Mouse (Mus musculus) hindbrain, embryonic 14.5 days (tissue): ENCODE measurements around the gene 4921536K21Rik. TPM values are rescaled to one million over a fixed set of nuclear protein-coding genes. Genes with fewer than 3 reads are reported as not detected.
A peak's percentile ranks its signal among the peaks of the same experiment; 100 is the strongest.

ENCODE experiments used
- ATAC-seq: fragments of 200-750 bp; cut with Nextera tagmentation; 2 replicates; pipeline ENCODE4 v1.8.0; 2017; ENCODE audit warnings: moderate number of reproducible peaks, mild to moderate bottlenecking, moderate TSS enrichment, moderate library complexity; ENCODE audit not compliant: low FRiP score
- DNase-seq: peaks from one replicate; pipeline ENCODE4 v3.0.0-alpha.2; 2015; ENCODE audit warnings: low spot score
- H3K27ac ChIP-seq: fragments of 300-500 bp; sonication (generic); 2 replicates; pipeline ENCODE4 v1.5.1; 2014; ENCODE audit warnings: mild to moderate bottlenecking, moderate library complexity
- H3K27me3 ChIP-seq: fragments of 300-500 bp; sonication (generic); 2 replicates; pipeline ENCODE4 v1.6.1; 2014; ENCODE audit warnings: mild to moderate bottlenecking, low read length, mixed read lengths; ENCODE audit not compliant: control insufficient read depth, insufficient read depth
- H3K36me3 ChIP-seq: fragments of 300-500 bp; sonication (generic); replicated peaks from 2 replicates; pipeline ENCODE4 v1.6.1; 2014; ENCODE audit not compliant: control insufficient read depth, insufficient read depth
- H3K4me1 ChIP-seq: fragments of 300-500 bp; sonication (generic); replicated peaks from 2 replicates; pipeline ENCODE4 v1.6.1; 2014; ENCODE audit warnings: antibody characterized with exemption, low read length, mixed read lengths; ENCODE audit not compliant: control insufficient read depth, insufficient read depth
- H3K4me2 ChIP-seq: fragments of 300-500 bp; sonication (generic); replicated peaks from 2 replicates; pipeline ENCODE4 v1.6.1; 2014; ENCODE audit warnings: mild to moderate bottlenecking, moderate library complexity
- H3K4me3 ChIP-seq: fragments of 300-500 bp; sonication (generic); replicated peaks from 2 replicates; pipeline ENCODE4 v1.5.1; 2014; ENCODE audit warnings: mild to moderate bottlenecking, low read length
- H3K9ac ChIP-seq: fragments of 300-500 bp; sonication (generic); 2 replicates; pipeline ENCODE4 v1.6.1; 2014
- H3K9me3 ChIP-seq: fragments of 300-500 bp; sonication (generic); 2 replicates; pipeline ENCODE4 v1.6.1; 2016; ENCODE audit warnings: low read length; ENCODE audit not compliant: control insufficient read depth
- WGBS: fragments of 180-500 bp; shearing (Covaris S2); extraction: QIAGEN DNeasy Blood & Tissue Kit; methylation state at CpG from one replicate; pipeline ENCODE4 v1.1.7; 2014; 5-methylcytosine and 5-hydroxymethylcytosine counted together
- polyA plus RNA-seq: library from polyadenylated mRNA; unstranded; fragments of >200 nt; fragmentation: Nextera tagmentation; extraction: Ambion mirVana; gene quantifications from 2 replicates; pipeline ENCODE4 v1.2.1, GENCODE M21; 2014

Gene 4921536K21Rik
- polyA plus RNA-seq, 1 experiment from 2014 or later: 0.28 TPM

- DNase-seq: no peak
- H3K27me3 ChIP-seq: no peaks in the 10 kb centered on the region
- 83% methylated on average over 4 of the region's 4 CpGs for WGBS
Observed at GRCm38 (mm10) chr11:3930019-3930418, 35.1 kb upstream of the 4921536K21Rik start.

GRCm38 (mm10) chr11:3925916-3926315 is 31.0 kb upstream of the 4921536K21Rik start:
- no peak overlapping the region for H3K9ac ChIP-seq
- peaks cover 3% of the 10 kb centered on the region; the same call in 1 of the 2 replicates for H3K4me1 ChIP-seq
- ATAC-seq: no peak
- H3K27ac ChIP-seq: no peak overlapping the region
- H3K36me3 ChIP-seq: peaks cover 27% of the 10 kb centered on the region
- H3K9me3 ChIP-seq: no peaks in the 10 kb centered on the region
- no peak overlapping the region for H3K4me2 ChIP-seq
- no peak for DNase-seq
- H3K27me3 ChIP-seq: no peaks in the 10 kb centered on the region
- H3K4me3 ChIP-seq: no peak overlapping the region
- 92% methylated on average over 10 of the region's 10 CpGs for WGBS

More at GRCm38 (mm10) chr11:3930019-3930418, 35.1 kb upstream of the 4921536K21Rik start:
- Histone ChIP-seq H3K4me2 (no peak overlapping the region), H3K9me3 (no peaks in the 10 kb centered on the region), H3K4me3 (no peak overlapping the region), H3K4me1 (peaks cover 10% of the 10 kb centered on the region; the same call in 1 of the 2 replicates), H3K27ac (no peak overlapping the region), H3K9ac (no peak overlapping the region), H3K36me3 (peaks cover 11% of the 10 kb centered on the region; the same call in 1 of the 2 replicates)
- ATAC-seq: no peak

DNA sequence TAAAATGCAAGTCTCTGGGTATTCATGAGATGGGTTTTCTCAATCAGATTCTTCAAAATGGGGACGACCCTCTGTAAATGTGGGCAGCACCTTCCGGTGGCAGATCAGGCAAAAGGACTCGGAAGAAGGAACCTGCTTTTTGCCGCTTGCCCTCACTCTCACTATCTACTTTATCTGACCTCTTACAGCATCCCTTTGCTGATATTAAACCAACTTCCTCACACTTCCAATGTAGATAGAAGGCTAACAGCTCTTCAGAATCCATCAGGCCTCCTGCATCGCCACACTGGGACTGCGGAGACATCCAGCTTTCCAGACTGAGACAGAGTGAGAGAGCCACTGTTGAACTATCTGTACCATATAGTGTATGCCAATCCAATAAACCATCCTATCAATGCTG is 27.8 kb upstream of the 4921536K21Rik start:
- no peak for ATAC-seq
- peaks cover 27% of the 10 kb centered on the region for H3K36me3 ChIP-seq
- H3K4me2 ChIP-seq: no peak overlapping the region

GRCm38 (mm10) chr11:3922115-3922514 is 27.2 kb upstream of the 4921536K21Rik start:
- WGBS: 95% methylated on average over 9 of the region's 9 CpGs
- Histone ChIP-seq H3K9me3 (no peaks in the 10 kb centered on the region), H3K4me1 (no peaks in the 10 kb centered on the region), H3K36me3 (peaks cover 26% of the 10 kb centered on the region), H3K27me3 (no peaks in the 10 kb centered on the region), H3K4me3 (no peak overlapping the region), H3K4me2 (no peak overlapping the region), H3K27ac (no peak overlapping the region), H3K9ac (no peak overlapping the region)
- no peak for DNase-seq
- ATAC-seq: no peak

More for the DNA sequence above, 27.8 kb upstream of the 4921536K21Rik start:
- no peak overlapping the region for H3K9ac ChIP-seq
- H3K27me3 ChIP-seq: no peaks in the 10 kb centered on the region
- no peak overlapping the region for H3K27ac ChIP-seq
- H3K4me1 ChIP-seq: no peaks in the 10 kb centered on the region
- H3K9me3 ChIP-seq: no peaks in the 10 kb centered on the region
- DNase-seq: no peak
- 92% methylated on average over 6 of the region's 6 CpGs for WGBS
- H3K4me3 ChIP-seq: no peak overlapping the region

DNA sequence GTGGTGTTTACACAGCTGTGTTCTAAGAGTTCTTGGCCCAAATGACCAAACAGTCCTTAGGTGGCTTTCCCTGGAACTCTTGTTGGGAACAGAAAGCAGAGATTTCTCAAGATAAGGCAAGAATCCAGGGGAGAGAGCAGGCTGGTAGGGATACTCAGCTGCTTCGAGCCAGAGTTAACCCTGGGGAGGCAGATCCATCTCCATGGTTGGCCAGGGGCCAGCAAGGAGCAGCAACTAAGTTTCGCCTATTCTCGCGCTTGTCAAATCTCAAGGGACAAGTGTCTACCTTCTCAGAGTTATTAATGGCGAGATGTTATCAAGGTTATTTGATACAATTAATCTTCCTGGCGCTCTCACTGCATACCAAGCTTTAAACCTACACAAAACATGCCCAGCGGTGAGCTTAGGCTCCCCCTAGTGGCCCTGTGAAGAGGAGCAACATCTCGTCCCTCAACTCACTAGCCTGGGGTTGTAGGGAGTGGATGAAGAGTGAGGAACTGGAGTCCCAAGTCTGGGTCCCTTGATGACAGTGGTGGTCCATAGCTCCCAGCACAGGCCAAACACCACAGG is 26.5 kb upstream of the 4921536K21Rik start:
- ATAC-seq: no peak
- H3K4me3 ChIP-seq: no peak overlapping the region
- whole genome bisulfite sequencing: 25% methylated on average over 8 of the region's 8 CpGs
- peak; percentile 71 for DNase-seq
- peaks cover 22% of the 10 kb centered on the region for H3K36me3 ChIP-seq
- H3K27me3 ChIP-seq: no peaks in the 10 kb centered on the region
- no peaks in the 10 kb centered on the region for H3K9me3 ChIP-seq
- H3K4me2 ChIP-seq: no peak overlapping the region
- H3K27ac ChIP-seq: no peak overlapping the region
- no peak overlapping the region for H3K9ac ChIP-seq
- no peaks in the 10 kb centered on the region for H3K4me1 ChIP-seq

DNA sequence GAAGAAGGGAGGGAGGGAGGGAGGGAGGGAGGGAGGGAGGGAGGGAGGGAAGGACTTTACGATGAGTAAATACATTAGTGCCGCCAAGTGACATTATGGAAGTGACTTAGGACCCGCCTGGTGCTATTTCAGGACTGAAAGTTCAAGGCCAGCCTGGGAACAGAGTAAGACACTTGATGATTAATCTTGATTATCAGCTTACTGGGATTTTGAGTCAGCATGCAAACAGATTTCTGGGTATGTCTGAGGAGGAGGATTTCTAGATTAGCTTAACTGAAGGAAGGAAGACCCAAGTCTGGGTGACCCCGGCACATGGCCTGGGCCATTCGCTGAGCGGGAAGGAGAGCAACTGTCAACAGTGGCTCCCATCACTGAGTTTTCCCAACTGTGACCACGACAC is 25.6 kb upstream of the 4921536K21Rik start:
- Histone ChIP-seq H3K27me3 (no peaks in the 10 kb centered on the region), H3K36me3 (peaks cover 17% of the 10 kb centered on the region), H3K4me1 (no peaks in the 10 kb centered on the region), H3K27ac (no peak overlapping the region), H3K4me2 (no peak overlapping the region), H3K4me3 (no peak overlapping the region), H3K9me3 (no peaks in the 10 kb centered on the region), H3K9ac (no peak overlapping the region)
- ATAC-seq (no peak), DNase-seq (no peak)
- WGBS: 90% methylated on average over 7 of the region's 7 CpGs

- Histone ChIP-seq H3K27ac (no peak overlapping the region), H3K4me2 (no peak overlapping the region), H3K27me3 (no peaks in the 10 kb centered on the region), H3K4me3 (no peak overlapping the region), H3K4me1 (0 out of 2 replicates have a peak, but pooled peaks cover 3% of the 10 kb centered on the region), H3K36me3 (peaks cover 11% of the 10 kb centered on the region; the same call in 1 of the 2 replicates), H3K9ac (no peak overlapping the region), H3K9me3 (no peaks in the 10 kb centered on the region)
- no peak for ATAC-seq
- no peak for DNase-seq
- 50% methylated on average over 1 of the region's 1 CpGs for WGBS
Observed at GRCm38 (mm10) chr11:3918738-3919137, 23.8 kb upstream of the 4921536K21Rik start.

- WGBS: 1% methylated on average over 28 of the region's 28 CpGs
- H3K36me3 ChIP-seq: no peaks in the 10 kb centered on the region
- peak within 1 kb of the TSS; percentile 43 for H3K27ac ChIP-seq
- peaks cover 43% of the 10 kb centered on the region for H3K4me1 ChIP-seq
- H3K27me3 ChIP-seq: no peaks in the 10 kb centered on the region
- peak within 1 kb of the TSS; percentile 85 for H3K4me2 ChIP-seq
- DNase-seq (peak; percentile 94), ATAC-seq (peak; percentile 64)
- H3K9ac ChIP-seq: peak within 1 kb of the TSS; percentile 77
- peak within 1 kb of the TSS; percentile 62 for H3K4me3 ChIP-seq
- H3K9me3 ChIP-seq: no peaks in the 10 kb centered on the region
Observed at GRCm38 (mm10) chr11:3914109-3914840, 19.4 kb upstream of the 4921536K21Rik start, which contains the start of gene Slc35e4. Gene Slc35e4, minus strand, starts transcription at chr11:3914664.

- Histone ChIP-seq H3K4me1 (peaks cover 43% of the 10 kb centered on the region), H3K9me3 (no peaks in the 10 kb centered on the region), H3K9ac (peak overlapping the region; percentile 77), H3K4me2 (peak overlapping the region; percentile 85), H3K27me3 (no peaks in the 10 kb centered on the region), H3K36me3 (no peaks in the 10 kb centered on the region), H3K4me3 (peak overlapping the region; percentile 62), H3K27ac (peak overlapping the region; percentile 43)
- peak; percentile 88 for ATAC-seq
- peak; percentile 85 for DNase-seq
- under 1% methylated on average over 65 of the region's 65 CpGs for WGBS
Observed at GRCm38 (mm10) chr11:3913316-3914108, 18.6 kb upstream of the 4921536K21Rik start.
